Mouse (Mus musculus) CH12.LX (cell line): Measurements from ENCODE around the gene Atp5b.

Experiments used
- JUND ChIP-seq: conservative IDR thresholded peaks from 2 replicates; pipeline ENCODE4 v1.6.1; 2011; ENCODE audit warnings: low read depth, low read length, improper control_type of control experiment
- MAFK ChIP-seq: IDR thresholded peaks from 2 replicates; pipeline ENCODE4 v1.6.1; 2011; ENCODE audit warnings: low read length, improper control_type of control experiment; ENCODE audit not compliant: insufficient replicate concordance
- MAX ChIP-seq: IDR thresholded peaks from 2 replicates; pipeline ENCODE4 v1.6.1; 2011; ENCODE audit warnings: low read length, improper control_type of control experiment

GRCm38 (mm10) chr10:128081807-128082476 lies 1.1 kb upstream of the Atp5b start:
- no peak for TF ChIP-seq MAX
- no peak for TF ChIP-seq JUND
- TF ChIP-seq MAFK = no peak
